Mouse (Mus musculus) thymus, postnatal 4 days (tissue): Measurements from ENCODE around the gene Prkce.
"Not testable (repeated sequence)": the region's sequence is repeated elsewhere in the genome, so short reads cannot be mapped to it uniquely, and the experiment has no call there.

Experiments
- DNase-seq: peaks from one replicate; pipeline ENCODE4 v3.0.0; 2021

Prkce gene

GRCm38 (mm10) chr17:86458302-86458980 lies 290.9 kb downstream of the Prkce start:
- no peak for DNase-seq

- no peak for DNase-seq
Observed at GRCm38 (mm10) chr17:86460645-86461430, 293.3 kb downstream of the Prkce start.

- DNase-seq: no peak
Observed at GRCm38 (mm10) chr17:86463369-86463768, 295.8 kb downstream of the Prkce start.

GRCm38 (mm10) chr17:86464197-86464596 lies 296.6 kb downstream of the Prkce start:
- no peak for DNase-seq

GRCm38 (mm10) chr17:86464689-86465363 lies 297.2 kb downstream of the Prkce start:
- no peak for DNase-seq

- DNase-seq: no peak
Observed at GRCm38 (mm10) chr17:86465865-86466264, 298.3 kb downstream of the Prkce start.

- DNase-seq: no peak
Observed at GRCm38 (mm10) chr17:86466412-86466811, 298.8 kb downstream of the Prkce start.

- DNase-seq: no peak
Observed at GRCm38 (mm10) chr17:86466871-86467270, 299.3 kb downstream of the Prkce start.

GRCm38 (mm10) chr17:86467291-86467898 lies 299.8 kb downstream of the Prkce start:
- no peak for DNase-seq

GRCm38 (mm10) chr17:86467967-86468366 lies 300.4 kb downstream of the Prkce start:
- no peak for DNase-seq

GRCm38 (mm10) chr17:86470160-86470559 lies 302.6 kb downstream of the Prkce start:
- no peak for DNase-seq

- peak; percentile 76 for DNase-seq
Observed at GRCm38 (mm10) chr17:86471684-86472083, 304.1 kb downstream of the Prkce start.

GRCm38 (mm10) chr17:86476674-86477073 lies 309.1 kb downstream of the Prkce start:
- DNase-seq: no peak

- DNase-seq: not testable (repeated sequence)
Observed at GRCm38 (mm10) chr17:86477401-86477800, 309.8 kb downstream of the Prkce start.

GRCm38 (mm10) chr17:86479406-86479805 lies 311.8 kb downstream of the Prkce start:
- no peak for DNase-seq

GRCm38 (mm10) chr17:86482675-86483074 lies 315.1 kb downstream of the Prkce start:
- DNase-seq: no peak

GRCm38 (mm10) chr17:86484087-86484737 lies 316.6 kb downstream of the Prkce start:
- peak; percentile 80 for DNase-seq

GRCm38 (mm10) chr17:86486657-86487056 lies 319.1 kb downstream of the Prkce start:
- no peak for DNase-seq

- no peak for DNase-seq
Observed at GRCm38 (mm10) chr17:86487450-86487849, 319.9 kb downstream of the Prkce start.

GRCm38 (mm10) chr17:86489827-86490226 lies 322.2 kb downstream of the Prkce start:
- DNase-seq: no peak

GRCm38 (mm10) chr17:86492376-86492775 lies 324.8 kb downstream of the Prkce start:
- DNase-seq: no peak

GRCm38 (mm10) chr17:86493891-86494420 lies 326.4 kb downstream of the Prkce start:
- DNase-seq: no peak
